Mouse (Mus musculus) granulocyte monocyte progenitor cell, adult 5-6 weeks (primary cell): ENCODE measurements at regions not wholly inside any gene's neighbourhood (a gene's known extent, or its start where the extent isn't known, plus 50 kb on each side); places are given as distances from the start of the nearest gene placed in this dataset.

Experiments
- ATAC-seq: replicated peaks from 2 replicates; pipeline ENCODE4 v1.8.0; 2016; ENCODE audit warnings: mild to moderate bottlenecking, moderate TSS enrichment, inconsistent platforms; ENCODE audit not compliant: poor library complexity, severe bottlenecking

DNA sequence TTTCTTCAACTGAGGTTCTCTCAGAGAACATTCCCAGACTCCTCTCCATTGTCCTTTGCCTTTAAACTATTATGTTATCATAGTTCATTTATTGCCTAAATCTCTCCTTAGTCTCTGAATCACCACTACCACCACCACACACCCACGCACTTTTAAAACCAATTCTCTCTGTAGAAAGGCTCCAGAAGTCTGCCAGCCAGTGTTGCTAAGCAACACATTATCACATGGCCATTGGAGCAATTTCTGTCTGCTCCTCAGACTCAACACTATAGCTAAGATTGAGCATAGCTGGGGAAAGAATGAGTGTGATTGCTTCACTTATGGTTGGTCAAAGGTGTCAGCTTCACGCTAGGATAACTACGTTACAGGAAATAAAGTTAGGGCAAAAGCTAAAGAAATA lies 59.3 kb downstream of the Trap1a start:
- no peak for ATAC-seq

DNA sequence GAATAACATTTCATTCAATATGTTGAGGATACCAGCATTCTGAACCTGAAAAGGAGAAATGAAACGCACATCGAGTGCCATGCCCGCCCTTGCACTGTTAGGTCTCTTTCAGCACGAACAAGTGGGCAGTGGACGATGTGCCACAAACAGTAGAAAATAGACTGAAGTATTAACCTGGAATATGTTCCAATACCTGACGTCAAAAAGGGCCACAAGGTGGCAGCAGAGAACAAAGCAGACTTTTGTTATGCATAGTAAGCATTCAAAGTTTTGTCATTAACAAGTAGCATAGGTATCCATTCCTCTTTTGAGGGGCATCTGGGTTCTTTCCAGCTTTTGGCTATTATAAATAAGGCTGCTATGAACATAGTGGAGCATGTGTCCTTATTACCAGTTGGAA lies 63.5 kb upstream of the D330045A20Rik start:
- ATAC-seq = peak; percentile 61

- no peak for ATAC-seq
These were observed 60.3 kb upstream of the D330045A20Rik start for GRCm38 (mm10) chrX:139419867-139420266.

- ATAC-seq = peak; percentile 68
These were observed 55.9 kb upstream of the D330045A20Rik start for GRCm38 (mm10) chrX:139424307-139424706.
